Mouse (Mus musculus) heart, adult 2 months (tissue): Measurements from ENCODE around the gene Srrm2.

ENCODE experiments used
- CTCF ChIP-seq: fragments of 200-600 bp; IDR thresholded peaks from 2 replicates; pipeline ENCODE4 v1.8.1; 2022; ENCODE audit warnings: antibody characterized with exemption, mild to moderate bottlenecking, moderate library complexity
- POLR2A ChIP-seq: fragments of 200-500 bp; IDR thresholded peaks from 2 replicates; pipeline ENCODE4 v1.6.1; 2011; ENCODE audit warnings: mild to moderate bottlenecking, low read depth, low read length, control low read depth; ENCODE audit not compliant: insufficient read depth

GRCm38 (mm10) chr17:23744076-23744475 is 46.3 kb upstream of the Srrm2 start:
- TF ChIP-seq CTCF (no peak), POLR2A (no peak)
